Mouse (Mus musculus) embryonic facial prominence, embryonic 14.5 days (tissue): Measurements from ENCODE around the gene Ndufaf8. TPM values are rescaled to one million over a fixed set of nuclear protein-coding genes. Genes with fewer than 3 reads are reported as not detected.

Source experiments
- ATAC-seq: fragments of 200-750 bp; cut with Nextera tagmentation; 2 replicates; pipeline ENCODE4 v1.8.0; 2017; ENCODE audit warnings: low read depth, moderate number of reproducible peaks, moderate TSS enrichment
- DNase-seq: peaks from one replicate; pipeline ENCODE4 v3.0.0-alpha.2; 2015; ENCODE audit warnings: low spot score
- H3K27ac ChIP-seq: fragments of 300-500 bp; sonication (generic); replicated peaks from 2 replicates; pipeline ENCODE4 v1.5.1; 2014; ENCODE audit warnings: low read depth, mild to moderate bottlenecking, low read length, moderate library complexity
- H3K27me3 ChIP-seq: fragments of 300-500 bp; sonication (generic); replicated peaks from 2 replicates; pipeline ENCODE4 v1.6.1; 2014; ENCODE audit warnings: low read length; ENCODE audit not compliant: control insufficient read depth, insufficient read depth
- H3K36me3 ChIP-seq: fragments of 300-500 bp; sonication (generic); 2 replicates; pipeline ENCODE4 v1.6.1; 2014; ENCODE audit warnings: low read length, mixed read lengths; ENCODE audit not compliant: control insufficient read depth, insufficient read depth
- H3K4me1 ChIP-seq: fragments of 300-500 bp; sonication (generic); 2 replicates; pipeline ENCODE4 v1.6.1; 2014; ENCODE audit warnings: antibody characterized with exemption, low read length; ENCODE audit not compliant: control insufficient read depth, insufficient read depth
- H3K4me2 ChIP-seq: fragments of 300-500 bp; sonication (generic); 2 replicates; pipeline ENCODE4 v1.6.1; 2014; ENCODE audit warnings: low read depth, mild to moderate bottlenecking, low read length, moderate library complexity, mixed read lengths
- H3K4me3 ChIP-seq: fragments of 300-500 bp; sonication (generic); 2 replicates; pipeline ENCODE4 v1.5.1; 2014; ENCODE audit warnings: low read depth, mild to moderate bottlenecking, low read length
- H3K9ac ChIP-seq: fragments of 300-500 bp; sonication (generic); 2 replicates; pipeline ENCODE4 v1.6.1; 2014; ENCODE audit warnings: low read depth, mild to moderate bottlenecking, low read length, moderate library complexity, mixed read lengths
- H3K9me3 ChIP-seq: fragments of 300-500 bp; sonication (generic); 2 replicates; pipeline ENCODE4 v1.6.1; 2016; ENCODE audit warnings: low read length; ENCODE audit not compliant: control insufficient read depth
- WGBS: fragments of 180-500 bp; shearing (Covaris S2); extraction: QIAGEN DNeasy Blood & Tissue Kit; methylation state at CpG from one replicate; pipeline ENCODE4 v1.1.7; 2014; 5-methylcytosine and 5-hydroxymethylcytosine counted together
- microRNA-seq: library from miRNA; unstranded; fragments of <30 nt; microRNA quantifications from one replicate; pipeline ENCODE4, GENCODE M21; 2016; ENCODE audit warnings: borderline number of aligned reads
- polyA plus RNA-seq: library from polyadenylated mRNA; unstranded; fragments of >200 nt; fragmentation: Nextera tagmentation; extraction: Ambion mirVana; gene quantifications from 2 replicates; pipeline ENCODE4 v1.2.1, GENCODE M21; 2014

The Ndufaf8 gene
- polyA plus RNA-seq, 1 experiment from 2014 or later, result 88.7 TPM

GRCm38 (mm10) chr11:120148201-120148855, 49.6 kb downstream of the Ndufaf8 start:
- Histone ChIP-seq H3K4me1 (peaks cover 6% of the 10 kb centered on the region), H3K9me3 (no peaks in the 10 kb centered on the region), H3K9ac (no peak overlapping the region), H3K4me3 (no peak overlapping the region), H3K36me3 (no peaks in the 10 kb centered on the region), H3K27ac (no peak overlapping the region), H3K4me2 (no peak overlapping the region), H3K27me3 (no peaks in the 10 kb centered on the region)
- DNase-seq (no peak), ATAC-seq (no peak)
- WGBS, result 84% methylated on average over 8 of the region's 8 CpGs

GRCm38 (mm10) chr11:120149510-120150200, 50.9 kb downstream of the Ndufaf8 start:
- peak overlapping the region; percentile 70 for H3K9ac ChIP-seq
- H3K4me2 ChIP-seq, result peak overlapping the region; percentile 83
- no peak for ATAC-seq
- no peaks in the 10 kb centered on the region for H3K27me3 ChIP-seq
- H3K27ac ChIP-seq, result no peak overlapping the region
- H3K36me3 ChIP-seq, result no peaks in the 10 kb centered on the region
- 42% methylated on average over 6 of the region's 6 CpGs for WGBS
- no peaks in the 10 kb centered on the region for H3K9me3 ChIP-seq
- H3K4me3 ChIP-seq, result peak overlapping the region; percentile 64
- DNase-seq, result no peak
- H3K4me1 ChIP-seq, result peaks cover 6% of the 10 kb centered on the region

Small RNA genes lying within 50 kb of the gene (microRNA-seq; reads per million reads assigned to microRNA genes)
- not detected for gene Gm25948

Other genes with a start within 250 kb of the Ndufaf8 start
- gene Chmp6, start 185.5 kb upstream of the Ndufaf8 start, polyA plus RNA-seq, result 77.9 and 89.3 TPM in 2 replicates
- gene Baiap2, start 156.2 kb upstream of the Ndufaf8 start, polyA plus RNA-seq, result 22.1 and 26.5 TPM in 2 replicates
- 8.7 and 10.8 TPM in 2 replicates for gene Aatk, start 51.8 kb upstream of the Ndufaf8 start, polyA plus RNA-seq
- gene Cep131, start 12.1 kb upstream of the Ndufaf8 start, polyA plus RNA-seq, result 23.7 and 28.2 TPM in 2 replicates
- gene Tepsin, start 197 bp upstream of the Ndufaf8 start, polyA plus RNA-seq, result 13.1 and 14.1 TPM in 2 replicates
- 78.8 and 86.4 TPM in 2 replicates for gene Slc38a10, start 52.4 kb downstream of the Ndufaf8 start, polyA plus RNA-seq
- gene Bahcc1, start 134.0 kb downstream of the Ndufaf8 start, polyA plus RNA-seq, result 11.1 and 12.0 TPM in 2 replicates
- 2,264 and 2,593 TPM in 2 replicates for gene Actg1, start 249.6 kb downstream of the Ndufaf8 start, polyA plus RNA-seq